Mouse (Mus musculus): Measurements from ENCODE around the gene Fmo5.

The Fmo5 gene

GRCm38 (mm10) chr3:97633456-97633855 lies 4.9 kb downstream of the Fmo5 start:
- DNase-seq: no peak

- no peak for DNase-seq
Observed at GRCm38 (mm10) chr3:97634288-97634761, 5.7 kb downstream of the Fmo5 start.

DNA sequence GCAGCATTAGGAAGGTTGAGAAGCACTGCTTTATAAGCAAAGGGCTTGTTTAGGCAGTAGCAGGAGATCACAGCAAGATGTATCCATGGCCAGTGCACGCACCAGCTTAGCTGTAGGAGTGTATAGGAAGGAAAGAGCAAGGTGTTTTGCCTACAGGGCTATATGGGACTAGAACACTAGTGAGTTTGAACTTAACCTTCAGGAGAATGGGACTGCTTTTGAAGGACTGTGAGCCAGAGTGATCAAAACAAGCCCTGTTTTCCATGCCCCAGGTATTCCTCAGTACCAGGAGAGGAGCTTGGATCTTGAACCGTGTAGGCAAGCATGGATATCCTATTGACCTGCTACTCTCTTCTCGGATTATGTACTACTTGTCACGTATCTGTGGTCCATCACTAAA lies 12.8 kb downstream of the Fmo5 start:
- DNase-seq: no peak

DNA sequence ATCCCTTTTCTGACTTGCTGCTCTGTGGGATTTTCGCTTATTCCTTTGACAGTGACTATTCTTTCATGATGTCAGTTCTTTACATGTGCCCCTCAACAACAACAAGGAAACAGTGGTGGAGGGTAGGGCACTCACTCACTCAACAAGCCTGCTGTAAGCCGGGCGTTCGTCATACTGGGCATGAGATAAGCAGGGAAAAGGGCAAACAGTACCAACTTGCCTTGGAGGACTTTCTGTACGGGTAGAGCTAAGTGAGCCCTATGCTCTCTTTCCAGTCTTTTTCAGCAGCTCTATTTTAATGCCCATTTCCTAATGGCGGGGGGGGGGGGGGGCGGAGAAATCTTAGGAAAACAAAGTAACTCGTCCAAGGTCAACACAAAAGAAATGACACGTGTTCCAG lies 13.4 kb downstream of the Fmo5 start:
- DNase-seq: no peak

DNA sequence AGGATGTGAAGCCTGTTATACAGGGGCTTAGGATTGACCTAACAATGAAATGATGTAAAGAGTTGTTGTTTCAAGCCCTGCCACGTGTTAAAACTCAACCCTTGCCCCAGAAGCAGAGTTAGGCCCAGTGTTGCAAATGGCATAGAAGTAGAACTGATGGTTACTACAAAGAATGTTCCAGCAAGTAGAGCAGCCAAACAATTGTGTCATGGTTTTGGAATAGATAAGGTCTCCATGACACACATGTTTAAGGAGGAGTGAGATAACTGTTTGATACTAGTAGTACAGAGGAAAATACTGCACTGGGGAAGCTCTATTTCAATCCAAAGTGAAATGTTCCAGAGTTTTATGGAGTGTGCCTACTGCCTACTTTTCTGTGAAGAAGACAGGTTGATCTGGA lies 19.9 kb downstream of the Fmo5 start:
- no peak for DNase-seq

GRCm38 (mm10) chr3:97649022-97649421 lies 20.4 kb downstream of the Fmo5 start:
- DNase-seq: no peak

DNA sequence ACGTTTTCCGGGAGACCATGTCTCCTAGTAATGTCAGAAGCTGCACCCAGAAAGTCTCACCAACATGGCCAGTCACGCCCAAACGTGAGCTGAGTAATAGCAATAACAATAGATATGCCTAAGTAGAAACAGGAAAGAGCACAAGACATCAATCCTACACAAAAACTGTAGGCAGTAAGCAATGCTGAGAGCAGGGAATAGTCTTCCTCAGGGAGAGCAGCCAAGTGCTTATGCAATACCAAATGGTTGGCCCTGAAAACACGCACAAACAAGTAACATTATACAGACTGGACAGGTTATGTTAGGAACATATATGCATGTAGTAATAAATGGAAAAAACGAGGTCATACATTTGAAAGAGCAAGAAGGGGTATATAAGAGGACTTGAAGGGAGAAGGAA lies 20.9 kb downstream of the Fmo5 start:
- DNase-seq: no peak

GRCm38 (mm10) chr3:97651604-97652003 lies 23.0 kb downstream of the Fmo5 start:
- DNase-seq: no peak

- DNase-seq: no peak
Observed at GRCm38 (mm10) chr3:97653781-97654180, 25.2 kb downstream of the Fmo5 start.

- DNase-seq: no peak
Observed at GRCm38 (mm10) chr3:97654901-97655300, 26.3 kb downstream of the Fmo5 start.

DNA sequence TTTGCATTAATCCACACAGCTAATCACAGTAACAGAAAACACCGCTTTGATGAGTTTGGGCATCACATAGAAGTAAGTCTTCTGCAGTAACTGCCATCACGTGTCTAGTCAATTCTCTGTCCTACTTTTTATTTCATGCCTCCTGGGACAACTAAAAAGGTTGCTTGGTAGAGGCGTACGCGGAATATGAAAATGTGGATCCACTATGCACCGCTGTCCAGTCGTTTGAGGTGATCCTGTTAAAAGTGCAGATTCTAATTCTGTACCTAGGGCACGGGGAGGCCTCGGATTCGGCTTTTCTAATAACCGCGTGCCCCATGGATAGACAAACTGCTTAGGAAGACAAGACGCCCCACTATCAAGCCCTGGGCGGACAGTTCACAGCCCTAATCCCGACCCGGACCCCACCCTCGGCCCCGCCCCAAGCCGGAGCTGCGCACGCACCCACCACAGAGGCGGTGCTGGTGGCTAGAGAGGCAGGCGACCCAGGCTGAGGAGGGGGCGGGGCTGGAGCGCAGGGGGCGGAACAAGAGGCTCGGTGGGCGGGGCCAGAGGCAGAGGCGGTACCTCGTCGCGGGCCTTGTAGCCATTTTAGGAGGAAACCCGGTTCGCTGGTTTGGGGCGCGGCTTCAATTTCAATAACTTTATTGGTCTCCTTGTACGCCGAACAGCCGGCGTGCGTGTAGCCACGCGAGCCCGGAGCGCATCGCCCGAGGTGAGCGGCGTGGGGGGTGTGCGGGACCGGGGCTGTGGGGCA lies 29.2 kb downstream of the Fmo5 start, which contains the start of gene Prkab2:
Prkab2 (plus strand) TSS at position 539 of the 757 bp plus-strand sequence.
- DNase-seq: peak; percentile 99

GRCm38 (mm10) chr3:97658426-97659193 lies 30.0 kb downstream of the Fmo5 start:
- DNase-seq: no peak

DNA sequence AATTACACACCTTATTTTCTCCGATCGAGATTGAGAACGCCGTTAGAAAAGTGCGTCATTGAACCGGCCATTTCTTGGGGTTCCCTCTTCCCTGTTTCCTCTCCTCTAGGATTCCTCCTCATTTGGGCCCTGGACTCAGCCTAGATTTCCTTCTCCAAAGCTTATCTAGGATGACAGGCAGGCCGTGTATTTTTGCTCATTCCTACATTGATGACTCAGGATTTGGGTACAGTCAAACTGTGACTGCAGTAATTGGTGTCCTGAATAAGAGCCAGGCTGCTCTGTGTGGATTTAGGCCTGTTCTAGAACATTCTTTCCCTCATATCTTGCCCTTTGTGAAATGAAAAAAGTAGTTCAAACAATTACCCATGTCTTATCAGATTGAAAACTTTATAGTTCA lies 31.1 kb downstream of the Fmo5 start:
- no peak for DNase-seq

DNA sequence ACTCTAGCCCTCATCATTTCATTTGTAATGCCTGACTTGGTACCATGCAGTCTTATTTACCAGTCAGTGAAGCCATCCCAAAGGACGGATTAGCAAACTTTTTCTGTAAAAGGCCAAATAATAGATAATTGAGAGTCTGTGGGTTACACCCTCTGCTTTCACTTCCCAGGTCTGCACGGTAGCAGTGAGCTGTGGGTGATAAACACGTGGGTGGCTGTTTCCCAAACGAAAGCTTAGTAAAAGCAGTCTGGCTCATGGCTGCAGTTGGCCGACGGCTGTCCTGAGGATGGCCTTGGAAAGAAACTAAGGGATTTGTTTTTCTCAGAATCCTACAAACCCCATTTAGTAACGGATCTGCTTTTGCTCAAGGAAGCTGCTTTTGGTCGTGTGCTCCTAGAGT lies 32.6 kb downstream of the Fmo5 start:
- no peak for DNase-seq

- DNase-seq: no peak
Observed at GRCm38 (mm10) chr3:97665525-97665924, 36.9 kb downstream of the Fmo5 start.

GRCm38 (mm10) chr3:97666154-97666553 lies 37.5 kb downstream of the Fmo5 start:
- no peak for DNase-seq

DNA sequence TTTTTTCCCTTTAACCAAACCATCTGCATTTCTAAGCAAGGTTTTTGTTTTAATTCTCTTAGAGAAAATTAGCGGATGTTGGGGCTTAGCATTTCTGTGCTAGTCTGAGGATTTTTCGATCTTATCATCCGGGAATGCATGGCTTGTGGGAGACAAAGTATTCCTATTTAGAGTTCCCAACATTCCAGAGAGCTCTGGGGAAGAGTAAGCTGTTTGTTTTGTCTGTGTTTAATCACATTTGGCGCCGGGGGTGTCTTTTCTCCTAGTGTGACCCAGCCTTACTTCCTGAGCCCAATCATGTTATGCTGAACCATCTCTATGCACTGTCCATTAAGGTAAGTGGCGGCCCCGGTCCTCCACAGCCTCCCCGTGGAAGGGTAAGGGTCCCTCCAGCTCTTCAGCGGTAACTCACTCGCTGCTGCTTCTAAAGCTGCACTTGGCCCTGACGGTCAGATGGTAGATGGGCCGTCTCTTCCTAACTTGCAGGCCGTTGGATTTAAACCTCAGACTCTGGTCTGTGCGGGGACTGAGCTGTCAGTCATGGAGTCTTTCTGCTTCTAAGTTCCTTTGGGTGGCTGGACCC lies 38.6 kb downstream of the Fmo5 start:
- no peak for DNase-seq

DNA sequence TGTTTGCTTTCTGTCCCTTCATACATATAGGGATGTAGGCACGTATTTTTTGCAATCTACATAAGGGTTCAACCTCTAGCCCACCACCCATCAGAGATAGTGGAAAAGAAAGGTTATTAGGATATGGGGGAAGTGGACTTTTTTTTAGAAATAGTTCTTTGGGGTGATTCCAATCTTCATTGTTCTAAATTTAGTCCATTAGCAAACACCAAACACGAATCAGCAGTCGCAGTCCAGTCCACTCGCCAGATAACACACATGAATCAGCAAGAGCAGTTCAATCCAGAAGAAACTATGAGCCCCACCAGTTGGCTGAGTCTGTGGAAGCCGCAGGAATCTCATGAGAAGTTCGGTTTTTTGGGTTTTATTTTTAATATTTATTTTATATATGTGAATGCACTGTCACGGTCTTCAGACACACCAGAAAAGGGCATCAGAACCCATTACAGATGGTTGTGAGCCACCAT lies 46.1 kb downstream of the Fmo5 start, which contains the start of gene Gm17651:
Gm17651 (minus strand) TSS at position 51 of the 467 bp plus-strand sequence.
- DNase-seq: no peak

GRCm38 (mm10) chr3:97676126-97676525 lies 47.5 kb downstream of the Fmo5 start:
- no peak for DNase-seq

DNA sequence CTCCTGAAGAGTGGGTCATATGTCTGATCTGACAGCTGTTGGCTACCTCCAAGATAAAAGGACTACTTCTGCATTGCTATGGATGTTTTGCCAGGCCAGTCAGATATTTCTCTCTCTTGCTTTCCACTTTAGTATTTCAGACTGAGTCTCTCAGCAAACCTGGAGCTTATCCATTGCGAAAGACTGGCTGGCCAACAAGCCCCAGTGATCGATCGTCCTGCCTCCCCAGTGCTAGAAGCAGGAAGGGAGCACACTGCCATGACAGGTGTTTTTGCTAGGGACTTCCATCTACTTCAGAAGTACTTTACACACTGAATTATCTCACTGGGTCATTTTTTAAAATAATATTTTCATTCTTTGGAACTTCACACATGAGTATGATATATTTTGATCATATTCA lies 49.8 kb downstream of the Fmo5 start:
- no peak for DNase-seq

GRCm38 (mm10) chr3:97680631-97681320 lies 52.2 kb downstream of the Fmo5 start:
- peak; percentile 51 for DNase-seq

GRCm38 (mm10) chr3:97681321-97682158 lies 52.9 kb downstream of the Fmo5 start:
- peak; percentile 77 for DNase-seq
